Mouse (Mus musculus): ENCODE data around the gene Smarca2.
A peak's percentile ranks its signal among the peaks of the same experiment; 100 is the strongest.

Gene Smarca2

GRCm38 (mm10) chr19:26776066-26777025 lies 171.5 kb downstream of the Smarca2 start:
- no peak for DNase-seq (ENCODE audit: low read depth)

DNA sequence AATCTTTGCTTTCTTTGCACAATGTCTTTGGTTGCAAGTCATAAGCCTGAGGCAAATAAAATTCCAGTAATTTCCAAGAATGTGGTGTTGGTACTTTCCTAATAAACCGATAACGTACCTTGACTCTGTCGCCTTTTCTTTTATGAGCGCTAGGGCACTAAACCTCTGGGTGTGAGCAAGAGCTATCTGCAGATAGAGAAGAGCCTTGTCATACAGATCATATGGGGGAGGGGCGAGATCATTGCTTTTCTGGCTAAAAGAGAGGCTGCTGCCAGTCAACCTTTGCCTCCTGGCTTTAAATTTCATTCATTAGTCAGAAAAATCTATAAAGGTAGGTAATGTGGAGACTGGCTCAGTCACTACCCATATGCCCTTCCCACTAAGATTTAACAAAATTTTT lies 173.3 kb downstream of the Smarca2 start:
- DNase-seq (ENCODE audit: low read depth), result no peak

DNA sequence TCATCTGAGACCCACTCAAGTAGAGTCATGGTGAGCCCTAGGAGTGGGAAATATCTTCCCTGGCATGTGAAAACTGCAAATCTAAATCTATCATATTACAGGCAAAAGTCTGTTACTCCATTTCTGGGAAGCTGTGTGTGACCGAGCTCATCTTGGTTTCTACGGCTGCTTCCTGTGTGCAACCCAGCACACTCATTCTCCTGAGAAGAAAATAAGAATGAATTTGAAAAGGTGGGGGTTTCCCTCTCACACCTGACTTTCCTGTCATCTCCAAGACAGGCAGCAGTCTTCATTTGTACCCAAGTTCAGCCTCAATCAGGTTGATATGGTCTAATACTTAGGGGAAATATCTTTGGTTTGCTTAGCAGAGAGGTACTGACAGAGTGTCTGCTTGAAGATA lies 176.4 kb downstream of the Smarca2 start:
- DNase-seq (ENCODE audit: low read depth), result peak; percentile 41

GRCm38 (mm10) chr19:26788446-26788845 lies 183.6 kb downstream of the Smarca2 start:
- no peak for DNase-seq (ENCODE audit: low read depth)

GRCm38 (mm10) chr19:26790386-26791346 lies 185.8 kb downstream of the Smarca2 start:
- no peak for DNase-seq (ENCODE audit: low read depth)

- DNase-seq (ENCODE audit: low read depth), result no peak
Observed at GRCm38 (mm10) chr19:26794315-26794714, 189.5 kb downstream of the Smarca2 start.

DNA sequence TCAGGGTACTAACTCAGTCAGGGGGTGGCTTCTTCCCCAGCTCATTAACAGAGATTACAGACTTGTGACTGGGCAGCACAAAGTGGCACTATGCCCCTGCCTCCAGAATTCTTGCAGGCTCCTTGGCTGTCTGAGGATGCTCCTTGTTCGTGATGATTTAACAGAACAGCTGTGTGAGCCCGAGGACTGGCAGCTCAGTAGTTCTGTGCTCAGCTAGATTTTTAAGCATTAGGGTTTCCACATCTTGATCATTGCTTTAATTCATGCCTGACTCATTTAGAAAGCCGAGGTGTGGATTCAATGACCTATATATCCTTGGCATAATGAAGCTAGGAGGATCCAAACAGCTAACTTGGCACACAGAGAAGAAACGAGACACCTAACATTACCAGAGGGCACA lies 191.2 kb downstream of the Smarca2 start:
- DNase-seq (ENCODE audit: low read depth), result no peak

- DNase-seq (ENCODE audit: low read depth), result peak; percentile 43
Observed at GRCm38 (mm10) chr19:26804401-26804800, 199.6 kb downstream of the Smarca2 start.

DNA sequence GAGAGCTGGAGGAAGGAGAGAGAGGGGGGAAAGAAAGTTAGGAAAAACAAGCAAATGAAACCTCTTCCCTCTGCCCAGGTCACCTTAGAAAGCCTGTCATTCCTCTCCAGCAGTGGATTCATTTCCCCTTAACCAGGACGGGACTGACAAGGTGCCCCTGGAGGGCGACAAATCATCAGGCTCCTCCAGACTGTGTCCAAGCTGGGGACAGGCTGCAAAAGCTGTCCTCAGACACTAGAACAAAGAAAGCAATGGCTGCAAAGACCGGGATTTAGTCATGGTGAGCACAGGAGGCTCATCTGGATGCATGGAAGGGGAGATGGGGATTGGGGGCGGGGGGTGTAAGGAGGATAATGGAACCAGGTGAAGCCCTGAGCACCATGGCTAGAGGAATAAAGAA lies 209.8 kb downstream of the Smarca2 start:
- DNase-seq (ENCODE audit: low read depth), result no peak

DNA sequence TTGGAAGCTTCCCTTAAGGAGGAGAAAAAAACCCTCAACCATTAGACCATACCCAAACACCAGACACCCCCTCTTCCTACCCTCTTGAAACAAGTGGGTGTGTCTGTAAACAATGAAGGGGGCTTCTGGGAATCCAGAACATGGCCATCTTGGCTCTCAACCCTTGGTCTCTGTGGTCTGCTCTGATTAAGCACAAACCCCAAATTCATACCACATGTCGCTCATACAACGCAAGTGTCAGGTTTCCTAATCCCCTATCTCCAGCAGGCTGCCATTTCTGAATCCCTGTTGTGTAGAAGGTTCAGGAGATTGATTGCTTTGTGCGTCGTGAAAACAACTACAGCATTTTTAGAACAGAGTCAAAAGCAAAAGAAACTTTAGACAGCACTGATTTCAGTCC lies 213.1 kb downstream of the Smarca2 start:
- no peak for DNase-seq (ENCODE audit: low read depth)

Data from induced T-regulatory cell, adult 2 months (primary cell).